Mouse (Mus musculus) kidney, postnatal 0 days (tissue): ENCODE data around the gene Gm20547. TPM values are rescaled to one million over a fixed set of nuclear protein-coding genes. Genes with fewer than 3 reads are reported as not detected.

ENCODE experiments used
- ATAC-seq: fragments of 200-750 bp; cut with Nextera tagmentation; replicated peaks from 2 replicates; pipeline ENCODE4 v1.8.0; 2017; ENCODE audit warnings: low read depth, moderate number of reproducible peaks, moderate TSS enrichment, moderate library complexity; ENCODE audit not compliant: low FRiP score
- DNase-seq: peaks from one replicate; pipeline ENCODE4 v3.0.0-alpha.2; 2016; ENCODE audit warnings: low spot score
- H3K27ac ChIP-seq: fragments of 300-500 bp; sonication (generic); 2 replicates; pipeline ENCODE4 v1.5.1; 2014; ENCODE audit warnings: mild to moderate bottlenecking
- H3K27me3 ChIP-seq: fragments of 300-500 bp; sonication (generic); 2 replicates; pipeline ENCODE4 v1.6.1; 2014; ENCODE audit warnings: low read length, mixed read lengths; ENCODE audit not compliant: insufficient read depth
- H3K36me3 ChIP-seq: fragments of 300-500 bp; sonication (generic); 2 replicates; pipeline ENCODE4 v1.6.1; 2014; ENCODE audit warnings: low read length, mixed read lengths; ENCODE audit not compliant: insufficient read depth
- H3K4me1 ChIP-seq: fragments of 300-500 bp; sonication (generic); replicated peaks from 2 replicates; pipeline ENCODE4 v1.6.1; 2014; ENCODE audit warnings: antibody characterized with exemption, low read length, mixed read lengths; ENCODE audit not compliant: insufficient read depth
- H3K4me2 ChIP-seq: fragments of 300-500 bp; sonication (generic); 2 replicates; pipeline ENCODE4 v1.6.1; 2014; ENCODE audit warnings: mild to moderate bottlenecking, low read length, moderate library complexity, mixed read lengths
- H3K4me3 ChIP-seq: fragments of 300-500 bp; sonication (generic); replicated peaks from 2 replicates; pipeline ENCODE4 v1.5.1; 2014; ENCODE audit warnings: low read depth, low read length
- H3K9ac ChIP-seq: fragments of 300-500 bp; sonication (generic); 2 replicates; pipeline ENCODE4 v1.6.1; 2014; ENCODE audit warnings: low read depth, low read length
- H3K9me3 ChIP-seq: fragments of 300-500 bp; sonication (generic); replicated peaks from 2 replicates; pipeline ENCODE4 v1.6.1; 2016; ENCODE audit warnings: low read length, inconsistent platforms, mixed read lengths
- CTCF ChIP-seq: IDR thresholded peaks from 2 replicates; pipeline ENCODE4 v1.5.1; 2016; ENCODE audit warnings: antibody characterized with exemption, low read depth, mild to moderate bottlenecking, moderate library complexity
- WGBS: fragments of 180-500 bp; shearing (Covaris S2); extraction: QIAGEN DNeasy Blood & Tissue Kit; methylation state at CpG from one replicate; pipeline ENCODE4 v1.1.7; 2014; 5-methylcytosine and 5-hydroxymethylcytosine counted together
- polyA plus RNA-seq: library from polyadenylated mRNA; unstranded; fragments of >200 nt; fragmentation: Nextera tagmentation; extraction: Ambion mirVana; gene quantifications from 2 replicates; pipeline ENCODE4 v1.2.1, GENCODE M21; 2015

Gm20547 gene
- polyA plus RNA-seq = not detected in 2 replicates

- no peak for DNase-seq
- TF ChIP-seq CTCF = no peak
Observed at GRCm38 (mm10) chr17:34881683-34882310, at the start of gene Gm20547. Gene Gm20547 (minus strand): TSS chr17:34882042.

GRCm38 (mm10) chr17:34931061-34931734, 49.4 kb upstream of the Gm20547 start, which contains the start of gene Neu1:
Gene Neu1 (plus strand): TSS chr17:34931253.
- Histone ChIP-seq H3K27me3 (no peaks in the 10 kb centered on the region), H3K9me3 (no peaks in the 10 kb centered on the region), H3K4me3 (peak within 1 kb of the TSS; percentile 64), H3K4me2 (peak within 1 kb of the TSS; percentile 97), H3K9ac (peak within 1 kb of the TSS; percentile 73), H3K4me1 (peaks cover 15% of the 10 kb centered on the region; the same call in 1 of the 2 replicates), H3K27ac (peak within 1 kb of the TSS; percentile 63), H3K36me3 (peaks cover 4% of the 10 kb centered on the region; the same call in 1 of the 2 replicates)
- DNase-seq = peak; percentile 100
- ATAC-seq = peak; percentile 96
- peak; percentile 87 for TF ChIP-seq CTCF
- WGBS = under 1% methylated on average over 38 of the region's 38 CpGs

More at GRCm38 (mm10) chr17:34881683-34882310, at the start of gene Gm20547:
- 0 out of 2 replicates have a peak, but pooled peaks cover 4% of the 10 kb centered on the region for H3K4me1 ChIP-seq
- no peaks in the 10 kb centered on the region for H3K36me3 ChIP-seq
- no peaks in the 10 kb centered on the region for H3K9me3 ChIP-seq
- H3K27me3 ChIP-seq = no peaks in the 10 kb centered on the region
- ATAC-seq = no peak
- H3K4me3 ChIP-seq = no peak within 1 kb of the TSS
- WGBS = 6% methylated on average over 15 of the region's 15 CpGs
- 0 out of 2 replicates have a peak within 1 kb of the TSS, but pooled peaks have one; percentile 14 for H3K9ac ChIP-seq
- peak within 1 kb of the TSS; percentile 30 for H3K4me2 ChIP-seq
- H3K27ac ChIP-seq = no peak within 1 kb of the TSS

GRCm38 (mm10) chr17:34928841-34929240, 47.0 kb upstream of the Gm20547 start:
- 65% methylated on average over 4 of the region's 4 CpGs for WGBS
- no peak for TF ChIP-seq CTCF
- ATAC-seq (no peak), DNase-seq (no peak)
- Histone ChIP-seq H3K27me3 (no peaks in the 10 kb centered on the region), H3K9me3 (no peaks in the 10 kb centered on the region), H3K9ac (no peak overlapping the region), H3K27ac (no peak overlapping the region), H3K4me1 (peaks cover 10% of the 10 kb centered on the region; the same call in 1 of the 2 replicates), H3K36me3 (no peaks in the 10 kb centered on the region; the same call in 1 of the 2 replicates), H3K4me3 (no peak overlapping the region), H3K4me2 (no peak overlapping the region)

GRCm38 (mm10) chr17:34927306-34928019, 45.6 kb upstream of the Gm20547 start:
- WGBS = 83% methylated on average over 18 of the region's 18 CpGs
- Histone ChIP-seq H3K4me3 (no peak overlapping the region), H3K27ac (no peak overlapping the region), H3K4me1 (peaks cover 8% of the 10 kb centered on the region; the same call in 1 of the 2 replicates), H3K9me3 (no peaks in the 10 kb centered on the region), H3K27me3 (no peaks in the 10 kb centered on the region), H3K9ac (no peak overlapping the region), H3K4me2 (no peak overlapping the region), H3K36me3 (no peaks in the 10 kb centered on the region)
- no peak for TF ChIP-seq CTCF
- DNase-seq (no peak), ATAC-seq (no peak)

GRCm38 (mm10) chr17:34924258-34924657, 42.4 kb upstream of the Gm20547 start:
- ATAC-seq (no peak), DNase-seq (no peak)
- Histone ChIP-seq H3K9ac (no peak overlapping the region), H3K4me1 (no peaks in the 10 kb centered on the region), H3K4me2 (no peak overlapping the region), H3K27me3 (no peaks in the 10 kb centered on the region), H3K36me3 (no peaks in the 10 kb centered on the region), H3K9me3 (no peaks in the 10 kb centered on the region), H3K27ac (no peak overlapping the region), H3K4me3 (no peak overlapping the region)
- no peak for TF ChIP-seq CTCF
- WGBS = 65% methylated on average over 5 of the region's 5 CpGs

- Histone ChIP-seq H3K4me1 (no peaks in the 10 kb centered on the region), H3K9me3 (no peaks in the 10 kb centered on the region), H3K9ac (no peak overlapping the region), H3K4me3 (no peak overlapping the region), H3K27ac (no peak overlapping the region), H3K27me3 (no peaks in the 10 kb centered on the region), H3K36me3 (no peaks in the 10 kb centered on the region), H3K4me2 (no peak overlapping the region)
- ATAC-seq = no peak
- 41% methylated on average over 6 of the region's 6 CpGs for WGBS
- peak; percentile 41 for DNase-seq
- TF ChIP-seq CTCF = peak; percentile 55
Observed at GRCm38 (mm10) chr17:34922939-34923338, 41.1 kb upstream of the Gm20547 start.
